ENCODE assay signal across 11 mouse cellular contexts in genomic region chr6:15299279-15299678, GRCm38 (mm10).
DNase-seq lines count a peak whose midpoint lies in the region; ATAC-seq and TF ChIP-seq lines count a peak whose summit lies in the region.
"Had no signal": no experiment of that assay in that cellular context is flagged by ENCODE, and none has a peak within 500 bp of the region (broad histone marks: within the 10 kb centered on the region; RNA-seq: fewer than 3 reads in every experiment).

No protein-coding gene starts in this region.

- whole genome bisulfite sequencing in forebrain, embryonic 15.5 days, result 12% methylated on average over 1 of the region's 1 CpGs
- 69% methylated on average over 1 of the region's 1 CpGs for WGBS in forebrain, embryonic 10.5 days
- 22% methylated on average over 1 of the region's 1 CpGs for WGBS in stomach, embryonic 14.5 days
- WGBS in stomach, postnatal 0 days, result 31% methylated on average over 1 of the region's 1 CpGs
- 26% methylated on average over 1 of the region's 1 CpGs for WGBS in thymus, adult 2 months

- H3K27me3 ChIP-seq in forebrain, embryonic 15.5 days, result no peaks in the 10 kb centered on the region
- H3K27me3 ChIP-seq in forebrain, embryonic 10.5 days (ENCODE audit: poor library complexity, severe bottlenecking), result no peaks in the 10 kb centered on the region
- no peaks in the 10 kb centered on the region for H3K27me3 ChIP-seq in stomach, embryonic 14.5 days (ENCODE audit: control insufficient read depth, insufficient read depth, low read length)
- H3K27me3 ChIP-seq in stomach, postnatal 0 days (ENCODE audit: control insufficient read depth, insufficient read depth, low read length), result no peaks in the 10 kb centered on the region
- H3K27me3 ChIP-seq in thymus, adult 2 months (ENCODE audit: control insufficient read depth, insufficient read depth, low read length), result no peaks in the 10 kb centered on the region

- H3K4me2 ChIP-seq in forebrain, embryonic 15.5 days (replicated peaks), result no peak overlapping the region
- no peak overlapping the region for H3K4me2 ChIP-seq in stomach, embryonic 14.5 days (replicated peaks; ENCODE audit: low read depth, low read length)
- no peak overlapping the region for H3K4me2 ChIP-seq in stomach, postnatal 0 days (replicated peaks; ENCODE audit: low read depth)
- H3K4me2 ChIP-seq: liver, embryonic 11.5 days had no signal

- H3K9me3 ChIP-seq in forebrain, embryonic 15.5 days, result no peaks in the 10 kb centered on the region
- H3K9me3 ChIP-seq in forebrain, embryonic 10.5 days, result no peaks in the 10 kb centered on the region
- H3K9me3 ChIP-seq in stomach, embryonic 14.5 days (ENCODE audit: control insufficient read depth, low read depth, low read length), result no peaks in the 10 kb centered on the region
- no peaks in the 10 kb centered on the region for H3K9me3 ChIP-seq in stomach, postnatal 0 days (ENCODE audit: control insufficient read depth, low read length)

- no peak overlapping the region for H3K4me3 ChIP-seq in forebrain, embryonic 15.5 days
- H3K4me3 ChIP-seq in forebrain, embryonic 10.5 days, result no peak overlapping the region
- no peak overlapping the region for H3K4me3 ChIP-seq in stomach, embryonic 14.5 days (ENCODE audit: low read depth, low read length)
- no peak overlapping the region for H3K4me3 ChIP-seq in stomach, postnatal 0 days (ENCODE audit: low read depth, low read length)
- no peak overlapping the region for H3K4me3 ChIP-seq in thymus, adult 2 months (ENCODE audit: control insufficient read depth, insufficient read depth, low read length)
- H3K4me3 ChIP-seq: myocyte had no signal

- TF ChIP-seq EP300 in stomach, postnatal 0 days (optimal IDR thresholded peaks at IDR 0.05), result no peak

- no peak for DNase-seq in forebrain, embryonic 10.5 days (ENCODE audit: extremely low spot score, low spot score)
- DNase-seq in kidney, postnatal 4 days, result peak; percentile 5
- no peak for DNase-seq in kidney, adult 8-10 months
- DNase-seq in stomach, postnatal 0 days (ENCODE audit: low spot score), result no peak
- DNase-seq in thymus, adult 2 months, result no peak
- DNase-seq: heart, adult 18-20 months; heart, postnatal 10 days had no signal

- no peaks in the 10 kb centered on the region for H3K4me1 ChIP-seq in forebrain, embryonic 15.5 days
- no peaks in the 10 kb centered on the region for H3K4me1 ChIP-seq in forebrain, embryonic 10.5 days
- no peaks in the 10 kb centered on the region for H3K4me1 ChIP-seq in stomach, embryonic 14.5 days (ENCODE audit: control insufficient read depth, insufficient read depth, low read length)
- H3K4me1 ChIP-seq in stomach, postnatal 0 days (replicated peaks; ENCODE audit: control insufficient read depth, insufficient read depth), result no peaks in the 10 kb centered on the region
- no peaks in the 10 kb centered on the region; the same call in 1 of the 2 replicates for H3K4me1 ChIP-seq in thymus, adult 2 months (replicated peaks; ENCODE audit: control insufficient read depth, insufficient read depth, low read length)

- TF ChIP-seq POLR2A in thymus, adult 2 months (IDR thresholded peaks at IDR 0.05; ENCODE audit: control insufficient read depth, extremely low read depth, insufficient read depth, low read length, poor library complexity), result no peak

- H3K36me3 ChIP-seq in forebrain, embryonic 15.5 days, result no peaks in the 10 kb centered on the region
- no peaks in the 10 kb centered on the region for H3K36me3 ChIP-seq in forebrain, embryonic 10.5 days (replicated peaks)
- H3K36me3 ChIP-seq in stomach, embryonic 14.5 days (ENCODE audit: control insufficient read depth, insufficient read depth, low read length), result no peaks in the 10 kb centered on the region
- H3K36me3 ChIP-seq in stomach, postnatal 0 days (ENCODE audit: control insufficient read depth, insufficient read depth, low read length), result no peaks in the 10 kb centered on the region
- no peaks in the 10 kb centered on the region for H3K36me3 ChIP-seq in thymus, adult 2 months (ENCODE audit: control insufficient read depth, insufficient read depth, low read length)

- no peak overlapping the region for H3K27ac ChIP-seq in forebrain, embryonic 15.5 days (replicated peaks)
- H3K27ac ChIP-seq in forebrain, embryonic 10.5 days, result no peak overlapping the region
- H3K27ac ChIP-seq in stomach, embryonic 14.5 days (ENCODE audit: low read length), result no peak overlapping the region
- H3K27ac ChIP-seq in stomach, postnatal 0 days (replicated peaks), result no peak overlapping the region
- H3K27ac ChIP-seq in thymus, adult 2 months (ENCODE audit: control insufficient read depth, insufficient read depth, low read length), result no peak overlapping the region

- H3K9ac ChIP-seq in forebrain, embryonic 15.5 days (replicated peaks), result no peak overlapping the region
- H3K9ac ChIP-seq in stomach, embryonic 14.5 days (replicated peaks; ENCODE audit: low read depth, low read length), result no peak overlapping the region
- no peak overlapping the region for H3K9ac ChIP-seq in stomach, postnatal 0 days (ENCODE audit: low read length)

- 0 out of 2 replicates have a peak, but pooled peaks have one; percentile 63 for ATAC-seq in forebrain, embryonic 15.5 days (replicated peaks)
- ATAC-seq in stomach, embryonic 14.5 days (ENCODE audit: insufficient number of reproducible peaks, insufficient read depth, low FRiP score, low read depth), result peak; percentile 63; the same call in 1 of the 2 replicates
- ATAC-seq in stomach, postnatal 0 days (ENCODE audit: low FRiP score, low TSS enrichment), result no peak

- no peak for TF ChIP-seq CTCF in stomach, postnatal 0 days (IDR thresholded peaks at IDR 0.05; ENCODE audit: low read depth)
- no peak for TF ChIP-seq CTCF in thymus, adult 2 months (IDR thresholded peaks at IDR 0.05; ENCODE audit: borderline replicate concordance, control insufficient read depth, extremely low read depth, insufficient read depth, low read length, poor library complexity)

Comparison
In these comparisons a context has a peak if more than half of its experiments do, and no peak if none do; other contexts are left out.
1. DNase-seq: peak in kidney, postnatal 4 days (2 of 2); none in forebrain, embryonic 10.5 days (single experiment), kidney, adult 8-10 months (0 of 2), stomach, postnatal 0 days (single experiment) and thymus, adult 2 months (single experiment).